Mouse (Mus musculus): ENCODE data around the gene Nat8f2. TPM values are rescaled to one million over a fixed set of nuclear protein-coding genes. Genes with fewer than 3 reads are reported as not detected.

The Nat8f2 gene
- total and polyA plus RNA-seq, 3 experiments = 0.06 to 0.12 TPM; not detected in 1

DNA sequence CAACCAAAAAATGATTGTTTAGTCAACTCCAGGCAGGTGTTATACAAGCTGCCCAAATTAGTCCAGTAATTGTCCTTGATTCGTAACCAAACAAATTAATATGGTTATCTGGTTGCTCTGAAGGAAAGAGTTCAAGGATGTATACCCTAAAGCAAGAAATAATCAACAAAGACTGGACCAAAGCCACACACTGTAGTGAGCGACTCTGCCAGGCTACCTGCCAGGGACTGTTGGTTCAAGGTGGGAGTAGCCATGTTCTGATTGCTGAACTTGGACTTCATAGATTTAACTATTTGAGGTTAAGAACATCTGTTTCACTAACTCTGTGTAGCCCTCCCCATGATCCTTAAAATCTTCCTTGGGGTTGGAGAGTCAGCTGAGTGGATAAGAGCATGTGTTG is 5.8 kb downstream of the Nat8f2 start:
- Histone ChIP-seq H3K27ac (ENCODE audit: control insufficient read depth, low read depth, low read length) (no peak overlapping the region), H3K79me2 (ENCODE audit: control insufficient read depth, insufficient read depth, low read length, poor library complexity) (no peaks in the 10 kb centered on the region), H3K4me3 (ENCODE audit: control insufficient read depth in 1 of 2, insufficient read depth in 1 of 2, low read depth in 2 of 2, low read length in 2 of 2) (no peak overlapping the region), H3K27me3 (ENCODE audit: control insufficient read depth in 1 of 2, insufficient read depth in 2 of 2, low read length in 2 of 2) (peaks cover 0 to 3% of the 10 kb centered on the region in 2 experiments), H3K9ac (ENCODE audit: control insufficient read depth, low read depth, low read length, poor library complexity, severe bottlenecking) (no peak overlapping the region), H3K9me3 (replicated peaks; ENCODE audit: insufficient read depth, low read length) (no peaks in the 10 kb centered on the region), H3K36me3 (ENCODE audit: control insufficient read depth in 1 of 2, insufficient read depth in 2 of 2, low read length in 2 of 2) (no peaks in the 10 kb centered on the region), H3K4me1 (ENCODE audit: control insufficient read depth in 1 of 2, insufficient read depth in 2 of 2, low read length in 2 of 2) (no peaks in the 10 kb centered on the region)
- TF ChIP-seq ZNF384 (IDR thresholded peaks at IDR 0.05; ENCODE audit: low read depth, low read length) = no peak
- no peak for DNase-seq (ENCODE audit: low read depth, low spot score)

DNA sequence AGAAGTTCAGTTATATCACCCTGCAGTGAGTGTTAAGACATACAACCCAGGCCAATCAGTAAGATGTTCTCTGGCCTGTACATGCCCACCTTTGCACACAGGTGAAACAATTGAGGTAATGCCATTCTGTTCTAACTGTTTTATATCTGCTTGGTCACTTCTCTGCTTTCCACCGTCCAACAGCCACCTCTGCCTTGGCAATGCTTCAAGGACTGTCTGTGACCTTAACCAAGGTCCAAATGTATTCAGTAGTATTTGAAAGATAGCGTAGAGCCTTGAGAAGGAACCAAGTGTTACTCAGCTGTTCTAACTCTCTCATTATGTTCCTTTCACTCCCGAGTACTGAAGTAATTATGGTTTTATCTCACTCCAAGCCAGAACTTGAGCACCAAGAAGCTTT is 6.4 kb downstream of the Nat8f2 start:
- Histone ChIP-seq H3K27me3 (ENCODE audit: control insufficient read depth in 1 of 2, insufficient read depth in 2 of 2, low read length in 2 of 2) (peaks cover 0 to 3% of the 10 kb centered on the region in 2 experiments), H3K4me3 (ENCODE audit: control insufficient read depth in 1 of 2, insufficient read depth in 1 of 2, low read depth in 2 of 2, low read length in 2 of 2) (no peak overlapping the region), H3K4me1 (ENCODE audit: control insufficient read depth in 1 of 2, insufficient read depth in 2 of 2, low read length in 2 of 2) (no peaks in the 10 kb centered on the region), H3K36me3 (ENCODE audit: control insufficient read depth in 1 of 2, insufficient read depth in 2 of 2, low read length in 2 of 2) (no peaks in the 10 kb centered on the region), H3K79me2 (ENCODE audit: control insufficient read depth, insufficient read depth, low read length, poor library complexity) (no peaks in the 10 kb centered on the region), H3K27ac (ENCODE audit: control insufficient read depth, low read depth, low read length) (no peak overlapping the region), H3K9me3 (replicated peaks; ENCODE audit: insufficient read depth, low read length) (no peaks in the 10 kb centered on the region), H3K9ac (ENCODE audit: control insufficient read depth, low read depth, low read length, poor library complexity, severe bottlenecking) (no peak overlapping the region)
- no peak for DNase-seq (ENCODE audit: low read depth, low spot score)
- TF ChIP-seq JUND (IDR thresholded peaks at IDR 0.05; ENCODE audit: low read depth, low read length) = no peak

- TF ChIP-seq ZC3H11A (IDR thresholded peaks at IDR 0.05; ENCODE audit: low read depth, low read length) = no peak
- no peak for TF ChIP-seq MAZ (IDR thresholded peaks at IDR 0.05; ENCODE audit: low read depth, low read length)
- no peaks in the 10 kb centered on the region for H3K36me3 ChIP-seq (ENCODE audit: control insufficient read depth in 1 of 2, insufficient read depth in 2 of 2, low read length in 2 of 2)
- H3K27me3 ChIP-seq (ENCODE audit: control insufficient read depth in 1 of 2, insufficient read depth in 2 of 2, low read length in 2 of 2) = peaks cover 0 to 5% of the 10 kb centered on the region in 2 experiments
- DNase-seq (ENCODE audit: low read depth, low spot score) = no peak
- no peak overlapping the region for H3K27ac ChIP-seq (ENCODE audit: control insufficient read depth, low read depth, low read length)
- H3K9me3 ChIP-seq (replicated peaks; ENCODE audit: insufficient read depth, low read length) = no peaks in the 10 kb centered on the region
- no peak overlapping the region for H3K9ac ChIP-seq (ENCODE audit: control insufficient read depth, low read depth, low read length, poor library complexity, severe bottlenecking)
- no peak overlapping the region for H3K4me3 ChIP-seq (ENCODE audit: control insufficient read depth in 1 of 2, insufficient read depth in 1 of 2, low read depth in 2 of 2, low read length in 2 of 2)
- H3K79me2 ChIP-seq (ENCODE audit: control insufficient read depth, insufficient read depth, low read length, poor library complexity) = no peaks in the 10 kb centered on the region
- no peaks in the 10 kb centered on the region for H3K4me1 ChIP-seq (ENCODE audit: control insufficient read depth in 1 of 2, insufficient read depth in 2 of 2, low read length in 2 of 2)
Measured at GRCm38 (mm10) chr6:85861247-85861646, 7.7 kb downstream of the Nat8f2 start.

DNA sequence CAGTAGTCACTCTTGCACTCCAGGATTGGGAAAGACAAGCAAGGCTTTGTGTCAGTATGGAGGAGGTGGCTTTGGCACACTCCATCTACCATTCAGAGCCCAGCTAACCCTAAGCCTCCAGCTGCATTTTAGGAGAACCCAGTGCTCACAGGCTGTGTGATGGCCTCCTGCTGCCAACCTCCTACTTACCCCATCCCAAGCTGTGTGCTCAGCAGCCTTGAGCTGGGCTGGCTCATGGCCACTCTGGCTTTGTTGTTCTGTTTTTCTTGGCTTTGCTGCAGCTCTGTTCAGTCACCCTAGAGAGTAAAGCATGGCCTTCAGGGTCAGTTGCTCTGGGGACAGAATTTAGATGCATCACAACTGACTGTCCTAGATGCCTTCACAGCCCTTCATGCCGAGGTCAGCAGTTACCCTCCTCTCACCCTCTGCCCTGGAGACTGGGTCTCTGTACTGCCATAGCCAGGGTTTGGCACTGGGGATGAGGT is 12.7 kb downstream of the Nat8f2 start:
- no peaks in the 10 kb centered on the region for H3K79me2 ChIP-seq (ENCODE audit: control insufficient read depth, insufficient read depth, low read length, poor library complexity)
- H3K36me3 ChIP-seq (ENCODE audit: control insufficient read depth in 1 of 2, insufficient read depth in 2 of 2, low read length in 2 of 2) = no peaks in the 10 kb centered on the region
- H3K4me3 ChIP-seq (ENCODE audit: control insufficient read depth in 1 of 2, insufficient read depth in 1 of 2, low read depth in 2 of 2, low read length in 2 of 2) = no peak overlapping the region
- no peak overlapping the region for H3K27ac ChIP-seq (ENCODE audit: control insufficient read depth, low read depth, low read length)
- H3K9ac ChIP-seq (ENCODE audit: control insufficient read depth, low read depth, low read length, poor library complexity, severe bottlenecking) = no peak overlapping the region
- H3K4me1 ChIP-seq (ENCODE audit: control insufficient read depth in 1 of 2, insufficient read depth in 2 of 2, low read length in 2 of 2) = no peaks in the 10 kb centered on the region
- peaks cover 3 to 9% of the 10 kb centered on the region in 2 experiments for H3K27me3 ChIP-seq (ENCODE audit: control insufficient read depth in 1 of 2, insufficient read depth in 2 of 2, low read length in 2 of 2)
- DNase-seq (ENCODE audit: low read depth, low spot score) = no peak
- TF ChIP-seq MYC (IDR thresholded peaks at IDR 0.05; ENCODE audit: low read depth, low read length) (no peak), RAD21 (IDR thresholded peaks at IDR 0.05; ENCODE audit: low read depth, low read length) (no peak), KAT2A (conservative IDR thresholded peaks at IDR 0.05; ENCODE audit: low read depth, low read length) (no peak), USF1 (IDR thresholded peaks at IDR 0.05; ENCODE audit: low read depth, low read length) (no peak), SMC3 (IDR thresholded peaks at IDR 0.05; ENCODE audit: low read depth, low read length) (no peak), E2F4 (IDR thresholded peaks at IDR 0.05; ENCODE audit: borderline replicate concordance, low read depth, low read length) (no peak), POLR2AphosphoS5 (IDR thresholded peaks at IDR 0.05; ENCODE audit: borderline replicate concordance, low read depth, low read length) (no peak), ZC3H11A (IDR thresholded peaks at IDR 0.05; ENCODE audit: low read depth, low read length) (no peak), ZMIZ1 (IDR thresholded peaks at IDR 0.05; ENCODE audit: low read depth, low read length) (no peak), CHD1 (IDR thresholded peaks at IDR 0.05; ENCODE audit: low read depth, low read length) (no peak), TAL1 (IDR thresholded peaks at IDR 0.05; ENCODE audit: low read length) (no peak), NRF1 (IDR thresholded peaks at IDR 0.05; ENCODE audit: insufficient read depth, low read depth, low read length, poor library complexity, severe bottlenecking) (no peak), UBTF (IDR thresholded peaks at IDR 0.05; ENCODE audit: borderline replicate concordance, insufficient read depth, low read depth, low read length) (no peak), GATA1 (IDR thresholded peaks at IDR 0.05; ENCODE audit: low read depth, low read length) (no peak), TCF12 (IDR thresholded peaks at IDR 0.05; ENCODE audit: low read depth, low read length) (no peak), POLR2A (IDR thresholded peaks at IDR 0.05; ENCODE audit: control insufficient read depth in 1 of 2, insufficient read depth in 1 of 2, low read depth in 1 of 2, low read length in 2 of 2, poor library complexity in 1 of 2) (no peak), MAZ (IDR thresholded peaks at IDR 0.05; ENCODE audit: low read depth, low read length) (no peak), TBP (IDR thresholded peaks at IDR 0.05; ENCODE audit: low read depth, low read length) (no peak), JUND (IDR thresholded peaks at IDR 0.05; ENCODE audit: low read depth, low read length) (no peak)
- H3K9me3 ChIP-seq (replicated peaks; ENCODE audit: insufficient read depth, low read length) = no peaks in the 10 kb centered on the region
